Mouse (Mus musculus) kidney, embryonic 15.5 days (tissue): ENCODE results near the gene Spata13. TPM values are rescaled to one million over a fixed set of nuclear protein-coding genes. Genes with fewer than 3 reads are reported as not detected.

Experiments
- ATAC-seq: fragments of 200-750 bp; cut with Nextera tagmentation; replicated peaks from 2 replicates; pipeline ENCODE4 v1.8.0; 2017; ENCODE audit warnings: moderate TSS enrichment; ENCODE audit not compliant: low FRiP score
- H3K27ac ChIP-seq: fragments of 300-500 bp; sonication (generic); 2 replicates; pipeline ENCODE4 v1.5.1; 2015; ENCODE audit warnings: mild to moderate bottlenecking, inconsistent platforms
- H3K27me3 ChIP-seq: fragments of 300-500 bp; sonication (generic); 2 replicates; pipeline ENCODE4 v1.6.1; 2015; ENCODE audit warnings: inconsistent platforms
- H3K36me3 ChIP-seq: fragments of 300-500 bp; sonication (generic); 2 replicates; pipeline ENCODE4 v1.6.1; 2015; ENCODE audit warnings: inconsistent platforms
- H3K4me1 ChIP-seq: fragments of 300-500 bp; sonication (generic); 2 replicates; pipeline ENCODE4 v1.6.1; 2015; ENCODE audit warnings: inconsistent platforms
- H3K4me2 ChIP-seq: fragments of 300-500 bp; sonication (generic); 2 replicates; pipeline ENCODE4 v1.6.1; 2015; ENCODE audit warnings: moderate library complexity, mild to moderate bottlenecking, inconsistent platforms
- H3K4me3 ChIP-seq: fragments of 300-500 bp; sonication (generic); replicated peaks from 2 replicates; pipeline ENCODE4 v1.5.1; 2015; ENCODE audit warnings: mild to moderate bottlenecking, inconsistent platforms
- H3K9ac ChIP-seq: fragments of 300-500 bp; sonication (generic); 2 replicates; pipeline ENCODE4 v1.6.1; 2015; ENCODE audit warnings: mild to moderate bottlenecking, inconsistent platforms
- H3K9me3 ChIP-seq: fragments of 300-500 bp; sonication (generic); replicated peaks from 2 replicates; pipeline ENCODE4 v1.6.1; 2016; ENCODE audit warnings: inconsistent platforms
- WGBS: fragments of 180-500 bp; shearing (Covaris S2); methylation state at CpG from one replicate; pipeline ENCODE4 v1.1.7; 2015; ENCODE audit warnings: mixed read lengths; 5-methylcytosine and 5-hydroxymethylcytosine counted together
- polyA plus RNA-seq: library from polyadenylated mRNA; unstranded; fragments of >200 nt; fragmentation: Nextera tagmentation; extraction: Ambion mirVana; gene quantifications from 2 replicates; pipeline ENCODE4 v1.2.1, GENCODE M21; 2015

Spata13 gene
- polyA plus RNA-seq, 1 experiment from 2014 or later: 64.4 TPM

GRCm38 (mm10) chr14:60759097-60759496 is 125.3 kb downstream of the Spata13 start:
- H3K4me3 ChIP-seq: no peak overlapping the region
- H3K36me3 ChIP-seq: peaks cover 89% of the 10 kb centered on the region
- no peak overlapping the region for H3K4me2 ChIP-seq
- no peak overlapping the region for H3K27ac ChIP-seq
- H3K4me1 ChIP-seq: peaks cover 7% of the 10 kb centered on the region; the same call in 1 of the 2 replicates
- no peak overlapping the region for H3K9ac ChIP-seq
- no peak for ATAC-seq
- 91% methylated on average over 8 of the region's 8 CpGs for WGBS
- no peaks in the 10 kb centered on the region for H3K9me3 ChIP-seq
- no peaks in the 10 kb centered on the region for H3K27me3 ChIP-seq

- Histone ChIP-seq H3K4me3 (no peak overlapping the region), H3K36me3 (peaks cover 64% of the 10 kb centered on the region), H3K4me1 (peaks cover 23% of the 10 kb centered on the region), H3K9me3 (no peaks in the 10 kb centered on the region), H3K27me3 (no peaks in the 10 kb centered on the region), H3K27ac (no peak overlapping the region), H3K4me2 (no peak overlapping the region), H3K9ac (no peak overlapping the region)
- 78% methylated on average over 10 of the region's 10 CpGs for WGBS
- no peak for ATAC-seq
These were observed 128.0 kb downstream of the Spata13 start for GRCm38 (mm10) chr14:60761801-60762200.

GRCm38 (mm10) chr14:60762754-60763153 is 129.0 kb downstream of the Spata13 start:
- Histone ChIP-seq H3K4me1 (peaks cover 23% of the 10 kb centered on the region), H3K27me3 (no peaks in the 10 kb centered on the region), H3K9ac (no peak overlapping the region), H3K4me2 (no peak overlapping the region), H3K9me3 (no peaks in the 10 kb centered on the region), H3K36me3 (peaks cover 56% of the 10 kb centered on the region), H3K4me3 (no peak overlapping the region), H3K27ac (no peak overlapping the region)
- WGBS: 65% methylated on average over 7 of the region's 7 CpGs
- ATAC-seq: no peak

- 0 out of 2 replicates have a peak overlapping the region, but pooled peaks have one; percentile 41 for H3K27ac ChIP-seq
- H3K4me1 ChIP-seq: peaks cover 23% of the 10 kb centered on the region
- H3K4me3 ChIP-seq: no peak overlapping the region
- no peaks in the 10 kb centered on the region for H3K9me3 ChIP-seq
- no peak for ATAC-seq
- 80% methylated on average over 5 of the region's 5 CpGs for WGBS
- H3K27me3 ChIP-seq: no peaks in the 10 kb centered on the region
- no peak overlapping the region for H3K4me2 ChIP-seq
- no peak overlapping the region for H3K9ac ChIP-seq
- peaks cover 46% of the 10 kb centered on the region for H3K36me3 ChIP-seq
These were observed 129.9 kb downstream of the Spata13 start for GRCm38 (mm10) chr14:60763746-60764145.

GRCm38 (mm10) chr14:60764526-60764925 is 130.7 kb downstream of the Spata13 start:
- H3K36me3 ChIP-seq: peaks cover 38% of the 10 kb centered on the region
- H3K27me3 ChIP-seq: no peaks in the 10 kb centered on the region
- H3K4me3 ChIP-seq: no peak overlapping the region
- H3K9me3 ChIP-seq: no peaks in the 10 kb centered on the region
- H3K4me2 ChIP-seq: no peak overlapping the region
- no peak overlapping the region for H3K9ac ChIP-seq
- 48% methylated on average over 4 of the region's 4 CpGs for WGBS
- peaks cover 23% of the 10 kb centered on the region for H3K4me1 ChIP-seq
- H3K27ac ChIP-seq: no peak overlapping the region
- ATAC-seq: no peak

GRCm38 (mm10) chr14:60765025-60765424 is 131.2 kb downstream of the Spata13 start:
- Histone ChIP-seq H3K4me2 (no peak overlapping the region), H3K9ac (no peak overlapping the region), H3K36me3 (peaks cover 34% of the 10 kb centered on the region), H3K27me3 (no peaks in the 10 kb centered on the region), H3K4me3 (no peak overlapping the region), H3K27ac (peak overlapping the region; percentile 32; the same call in 1 of the 2 replicates), H3K9me3 (no peaks in the 10 kb centered on the region), H3K4me1 (peaks cover 23% of the 10 kb centered on the region)
- no peak for ATAC-seq
- WGBS: 40% methylated on average over 2 of the region's 2 CpGs

GRCm38 (mm10) chr14:60767884-60768283 is 134.1 kb downstream of the Spata13 start, which contains the start of gene C1qtnf9:
C1qtnf9 (plus strand) TSS chr14:60768134.
- H3K27ac ChIP-seq: no peak within 1 kb of the TSS; the same call in 1 of the 2 replicates
- H3K27me3 ChIP-seq: no peaks in the 10 kb centered on the region
- no peak within 1 kb of the TSS for H3K4me3 ChIP-seq
- H3K36me3 ChIP-seq: peaks cover 8% of the 10 kb centered on the region; the same call in 1 of the 2 replicates
- no peak within 1 kb of the TSS for H3K9ac ChIP-seq
- peaks cover 22% of the 10 kb centered on the region for H3K4me1 ChIP-seq
- 71% methylated on average over 4 of the region's 4 CpGs for WGBS
- no peak for ATAC-seq
- no peak within 1 kb of the TSS for H3K4me2 ChIP-seq
- H3K9me3 ChIP-seq: no peaks in the 10 kb centered on the region

- Histone ChIP-seq H3K27ac (no peak overlapping the region), H3K9ac (no peak overlapping the region), H3K4me2 (no peak overlapping the region), H3K27me3 (no peaks in the 10 kb centered on the region), H3K9me3 (no peaks in the 10 kb centered on the region), H3K4me3 (no peak overlapping the region), H3K4me1 (peaks cover 16% of the 10 kb centered on the region), H3K36me3 (no peaks in the 10 kb centered on the region)
- 44% methylated on average over 6 of the region's 6 CpGs for WGBS
- ATAC-seq: no peak
These were observed 135.5 kb downstream of the Spata13 start for GRCm38 (mm10) chr14:60769340-60769739.

GRCm38 (mm10) chr14:60770594-60770993 is 136.8 kb downstream of the Spata13 start:
- 76% methylated on average over 6 of the region's 6 CpGs for WGBS
- Histone ChIP-seq H3K4me1 (peaks cover 4% of the 10 kb centered on the region), H3K4me2 (peak overlapping the region; percentile 57; the same call in 1 of the 2 replicates), H3K9ac (no peak overlapping the region), H3K27ac (no peak overlapping the region), H3K36me3 (no peaks in the 10 kb centered on the region), H3K27me3 (no peaks in the 10 kb centered on the region), H3K4me3 (no peak overlapping the region), H3K9me3 (no peaks in the 10 kb centered on the region)
- ATAC-seq: no peak

- 5% methylated on average over 8 of the region's 8 CpGs for WGBS
- Histone ChIP-seq H3K4me1 (0 out of 2 replicates have a peak, but pooled peaks cover 2% of the 10 kb centered on the region), H3K9ac (no peak overlapping the region), H3K9me3 (no peaks in the 10 kb centered on the region), H3K4me2 (peak overlapping the region; percentile 57), H3K27me3 (no peaks in the 10 kb centered on the region), H3K27ac (no peak overlapping the region), H3K36me3 (no peaks in the 10 kb centered on the region), H3K4me3 (peak overlapping the region; percentile 33)
- ATAC-seq: no peak; the same call in 1 of the 2 replicates
These were observed 137.3 kb downstream of the Spata13 start for GRCm38 (mm10) chr14:60771057-60771456.

- ATAC-seq: no peak
- no peaks in the 10 kb centered on the region for H3K27me3 ChIP-seq
- no peak overlapping the region for H3K27ac ChIP-seq
- H3K9ac ChIP-seq: no peak overlapping the region
- H3K4me2 ChIP-seq: no peak overlapping the region
- H3K4me3 ChIP-seq: no peak overlapping the region
- H3K36me3 ChIP-seq: no peaks in the 10 kb centered on the region
- 0 out of 2 replicates have a peak, but pooled peaks cover 2% of the 10 kb centered on the region for H3K4me1 ChIP-seq
- no peaks in the 10 kb centered on the region for H3K9me3 ChIP-seq
- WGBS: 86% methylated on average over 2 of the region's 2 CpGs
These were observed 139.7 kb downstream of the Spata13 start for GRCm38 (mm10) chr14:60773476-60773875.

- Histone ChIP-seq H3K9me3 (no peaks in the 10 kb centered on the region), H3K36me3 (no peaks in the 10 kb centered on the region), H3K4me1 (no peaks in the 10 kb centered on the region), H3K9ac (no peak overlapping the region), H3K27me3 (peaks cover 3% of the 10 kb centered on the region; the same call in 1 of the 2 replicates), H3K4me3 (no peak overlapping the region), H3K27ac (no peak overlapping the region), H3K4me2 (no peak overlapping the region)
- 85% methylated on average over 8 of the region's 8 CpGs for WGBS
- ATAC-seq: no peak
These were observed 142.7 kb downstream of the Spata13 start for GRCm38 (mm10) chr14:60776521-60776920.

GRCm38 (mm10) chr14:60777485-60777919 is 143.7 kb downstream of the Spata13 start:
- Histone ChIP-seq H3K27ac (no peak overlapping the region), H3K4me1 (no peaks in the 10 kb centered on the region), H3K36me3 (no peaks in the 10 kb centered on the region), H3K4me3 (no peak overlapping the region), H3K9ac (no peak overlapping the region), H3K4me2 (no peak overlapping the region), H3K27me3 (peaks cover 3% of the 10 kb centered on the region; the same call in 1 of the 2 replicates), H3K9me3 (no peaks in the 10 kb centered on the region)
- 90% methylated on average over 5 of the region's 5 CpGs for WGBS
- no peak for ATAC-seq
